Mouse (Mus musculus): ENCODE results near the gene Crabp1.

GRCm38 (mm10) chr9:54745740-54746370, 18.7 kb upstream of the Crabp1 start:
- TF ChIP-seq POLR2A (IDR thresholded peaks at IDR 0.05; ENCODE audit: control insufficient read depth, low read depth, low read length) = no peak
- TF ChIP-seq CTCF (IDR thresholded peaks at IDR 0.05; ENCODE audit: control insufficient read depth, insufficient read depth, insufficient replicate concordance, low read depth, low read length) = no peak
